Mouse (Mus musculus): ENCODE data around the gene Idnk.

GRCm38 (mm10) chr13:58194908-58195307, 37.5 kb downstream of the Idnk start:
- TF ChIP-seq EP300 (IDR thresholded peaks at IDR 0.05): no peak
- no peak for TF ChIP-seq CTCF (IDR thresholded peaks at IDR 0.05)

Measured in lung, postnatal 0 days (tissue).